Mouse (Mus musculus) forebrain, embryonic 11.5 days (tissue): ENCODE results near the gene Fktn. TPM values are rescaled to one million over a fixed set of nuclear protein-coding genes. Genes with fewer than 3 reads are reported as not detected.
A peak's percentile ranks its signal among the peaks of the same experiment; 100 is the strongest.
"Not testable (repeated sequence)": the region's sequence is repeated elsewhere in the genome, so short reads cannot be mapped to it uniquely, and the experiment has no call there.

ENCODE experiments used
- ATAC-seq: fragments of 200-750 bp; cut with Nextera tagmentation; replicated peaks from 2 replicates; pipeline ENCODE4 v1.8.0; 2017; ENCODE audit warnings: moderate TSS enrichment; ENCODE audit not compliant: low FRiP score
- DNase-seq: peaks from one replicate; pipeline ENCODE4 v3.0.0-alpha.2; 2017; ENCODE audit warnings: low spot score
- H3K27ac ChIP-seq: fragments of 300-500 bp; sonication (generic); 2 replicates; pipeline ENCODE4 v1.5.1; 2014; ENCODE audit warnings: low read depth, low read length
- H3K27me3 ChIP-seq: fragments of 300-500 bp; sonication (generic); 2 replicates; pipeline ENCODE4 v1.6.1; 2014; ENCODE audit warnings: mild to moderate bottlenecking, low read length, mixed read lengths; ENCODE audit not compliant: control insufficient read depth, insufficient read depth
- H3K36me3 ChIP-seq: fragments of 300-500 bp; sonication (generic); 2 replicates; pipeline ENCODE4 v1.6.1; 2014; ENCODE audit warnings: mild to moderate bottlenecking, low read length, moderate library complexity, mixed read lengths; ENCODE audit not compliant: control insufficient read depth, insufficient read depth
- H3K4me1 ChIP-seq: fragments of 300-500 bp; sonication (generic); replicated peaks from 2 replicates; pipeline ENCODE4 v1.6.1; 2014; ENCODE audit warnings: low read length, mixed read lengths; ENCODE audit not compliant: control insufficient read depth, insufficient read depth
- H3K4me2 ChIP-seq: fragments of 300-500 bp; sonication (generic); 2 replicates; pipeline ENCODE4 v1.6.1; 2014; ENCODE audit warnings: low read depth, mild to moderate bottlenecking, low read length, moderate library complexity, mixed read lengths; ENCODE audit not compliant: severe bottlenecking
- H3K4me3 ChIP-seq: fragments of 300-500 bp; sonication (generic); 2 replicates; pipeline ENCODE4 v1.5.1; 2014; ENCODE audit warnings: low read depth, low read length
- H3K9ac ChIP-seq: fragments of 300-500 bp; sonication (generic); 2 replicates; pipeline ENCODE4 v1.6.1; 2014; ENCODE audit warnings: low read length
- H3K9me3 ChIP-seq: fragments of 300-500 bp; sonication (generic); 2 replicates; pipeline ENCODE4 v1.6.1; 2016; ENCODE audit warnings: low read length, mixed read lengths; ENCODE audit not compliant: control insufficient read depth
- WGBS: fragments of 180-500 bp; shearing (Covaris S2); extraction: QIAGEN DNeasy Blood & Tissue Kit; methylation state at CpG from one replicate; pipeline ENCODE4 v1.1.7; 2014; 5-methylcytosine and 5-hydroxymethylcytosine counted together
- polyA plus RNA-seq: library from polyadenylated mRNA; unstranded; fragments of >200 nt; fragmentation: Nextera tagmentation; extraction: Ambion mirVana; gene quantifications from 2 replicates; pipeline ENCODE4 v1.2.1, GENCODE M21; 2014

Gene Fktn
- polyA plus RNA-seq, 1 experiment from 2014 or later, result 25.4 TPM

- no peaks in the 10 kb centered on the region for H3K36me3 ChIP-seq
- peak overlapping the region; percentile 61; the same call in 1 of the 2 replicates for H3K27ac ChIP-seq
- H3K9ac ChIP-seq, result peak overlapping the region; percentile 1; the same call in 1 of the 2 replicates
- ATAC-seq (peak; percentile 91), DNase-seq (peak; percentile 69)
- no peaks in the 10 kb centered on the region for H3K27me3 ChIP-seq
- no peak overlapping the region for H3K4me3 ChIP-seq
- H3K4me1 ChIP-seq, result peaks cover 11% of the 10 kb centered on the region; the same call in 1 of the 2 replicates
- no peaks in the 10 kb centered on the region for H3K9me3 ChIP-seq
- peak overlapping the region; percentile 19 for H3K4me2 ChIP-seq
- WGBS, result 3% methylated on average over 18 of the region's 18 CpGs
Measured at GRCm38 (mm10) chr4:53796865-53797772, 83.3 kb downstream of the Fktn start.

GRCm38 (mm10) chr4:53798896-53799676 lies 85.3 kb downstream of the Fktn start:
- DNase-seq (no peak), ATAC-seq (no peak)
- Histone ChIP-seq H3K4me1 (peaks cover 11% of the 10 kb centered on the region; the same call in 1 of the 2 replicates), H3K4me2 (no peak overlapping the region), H3K27ac (no peak overlapping the region), H3K9me3 (no peaks in the 10 kb centered on the region), H3K27me3 (no peaks in the 10 kb centered on the region), H3K36me3 (no peaks in the 10 kb centered on the region), H3K4me3 (no peak overlapping the region), H3K9ac (no peak overlapping the region)
- 30% methylated on average over 7 of the region's 7 CpGs for WGBS

GRCm38 (mm10) chr4:53799753-53800152 lies 86.0 kb downstream of the Fktn start:
- no peaks in the 10 kb centered on the region for H3K9me3 ChIP-seq
- WGBS, result 54% methylated on average over 1 of the region's 1 CpGs
- ATAC-seq (no peak), DNase-seq (no peak)
- H3K9ac ChIP-seq, result no peak overlapping the region
- no peaks in the 10 kb centered on the region for H3K27me3 ChIP-seq
- no peaks in the 10 kb centered on the region for H3K36me3 ChIP-seq
- H3K4me2 ChIP-seq, result no peak overlapping the region
- no peak overlapping the region for H3K4me3 ChIP-seq
- no peak overlapping the region for H3K27ac ChIP-seq
- peaks cover 11% of the 10 kb centered on the region; the same call in 1 of the 2 replicates for H3K4me1 ChIP-seq

DNA sequence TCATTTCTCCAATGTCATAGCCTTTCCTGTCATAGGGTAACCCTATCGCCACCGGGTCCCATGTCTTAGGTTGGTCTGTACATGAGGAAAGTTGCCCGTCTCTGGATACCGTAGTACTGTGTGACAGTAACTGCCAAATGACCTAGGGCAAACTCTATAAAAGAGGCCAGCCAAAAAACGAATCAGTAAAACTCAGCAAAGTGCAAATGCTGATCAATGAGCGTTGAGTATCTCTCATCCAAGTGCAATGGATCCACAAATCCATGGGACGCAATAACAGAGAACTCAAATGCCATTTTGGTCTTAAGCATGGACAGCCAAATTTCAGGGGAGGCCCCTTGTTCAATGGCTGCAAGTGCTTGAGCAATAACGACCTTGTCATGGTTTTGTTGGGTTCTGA lies 89.9 kb downstream of the Fktn start:
- H3K4me2 ChIP-seq, ATAC-seq, H3K9me3 ChIP-seq, H3K4me3 ChIP-seq, H3K27ac ChIP-seq, H3K4me1 ChIP-seq, H3K9ac ChIP-seq, H3K27me3 ChIP-seq, DNase-seq, H3K36me3 ChIP-seq: not testable (repeated sequence)
- WGBS, result 93% methylated on average over 7 of the region's 8 CpGs

DNA sequence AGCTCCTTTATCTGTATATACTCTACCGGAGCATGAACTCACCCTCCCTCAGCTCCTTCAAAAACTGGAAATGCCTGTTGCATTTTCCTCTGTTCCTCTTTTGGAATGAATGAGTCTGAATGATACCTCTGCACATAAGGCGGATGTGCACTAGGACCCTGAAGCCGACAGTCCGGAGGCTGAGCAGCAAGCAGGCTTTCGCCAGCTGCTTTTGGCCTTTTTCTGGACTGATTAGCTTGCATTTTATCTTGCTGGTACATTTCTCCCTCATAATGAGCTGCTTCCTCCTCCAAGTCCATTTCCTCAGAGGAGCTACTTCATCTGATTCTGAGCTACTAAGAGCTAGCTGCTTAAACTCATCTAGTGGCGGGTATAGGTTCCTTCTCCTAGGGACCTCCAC lies 92.6 kb downstream of the Fktn start:
- not testable (repeated sequence) for DNase-seq, H3K9me3 ChIP-seq, H3K4me1 ChIP-seq, H3K4me2 ChIP-seq, H3K27me3 ChIP-seq, H3K4me3 ChIP-seq, ATAC-seq, H3K27ac ChIP-seq, H3K9ac ChIP-seq, H3K36me3 ChIP-seq
- WGBS, result 91% methylated on average over 6 of the region's 6 CpGs

- DNase-seq, result no peak
- H3K27me3 ChIP-seq, result no peaks in the 10 kb centered on the region
- no peak overlapping the region for H3K4me3 ChIP-seq
- no peak overlapping the region for H3K9ac ChIP-seq
- H3K9me3 ChIP-seq, result no peaks in the 10 kb centered on the region
- no peaks in the 10 kb centered on the region for H3K36me3 ChIP-seq
- H3K4me2 ChIP-seq, result no peak overlapping the region
- 78% methylated on average over 5 of the region's 5 CpGs for WGBS
- H3K4me1 ChIP-seq, result no peaks in the 10 kb centered on the region
- no peak for ATAC-seq
- H3K27ac ChIP-seq, result no peak overlapping the region
Measured at GRCm38 (mm10) chr4:53818320-53818719, 104.5 kb downstream of the Fktn start.

GRCm38 (mm10) chr4:53823697-53824096 lies 109.9 kb downstream of the Fktn start:
- H3K9me3 ChIP-seq, result no peaks in the 10 kb centered on the region
- H3K4me3 ChIP-seq, result no peak overlapping the region
- no peak overlapping the region for H3K9ac ChIP-seq
- DNase-seq, result no peak
- H3K27ac ChIP-seq, result no peak overlapping the region
- 60% methylated on average over 6 of the region's 6 CpGs for WGBS
- no peaks in the 10 kb centered on the region for H3K27me3 ChIP-seq
- no peaks in the 10 kb centered on the region for H3K36me3 ChIP-seq
- ATAC-seq, result no peak
- H3K4me2 ChIP-seq, result no peak overlapping the region
- no peaks in the 10 kb centered on the region for H3K4me1 ChIP-seq

DNA sequence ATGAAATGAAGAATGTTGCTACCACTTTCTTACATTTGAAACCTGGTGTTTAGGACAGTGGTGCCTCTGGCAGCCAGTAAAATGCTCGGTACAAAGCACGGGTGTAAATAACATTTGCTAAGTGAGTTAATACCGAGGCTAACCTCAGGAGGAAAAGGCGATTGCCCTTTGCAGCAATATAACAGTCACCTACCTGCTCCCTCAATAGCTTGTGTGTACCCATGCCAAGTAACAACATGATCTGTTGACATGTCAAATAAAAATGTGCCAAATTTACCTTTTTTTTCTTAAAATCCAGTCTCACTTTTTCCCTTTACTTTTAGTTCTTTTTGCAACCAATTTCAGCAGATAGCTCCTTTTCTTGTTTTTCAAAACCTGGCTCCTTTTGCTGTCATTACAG lies 111.0 kb downstream of the Fktn start:
- no peak overlapping the region for H3K9ac ChIP-seq
- H3K27ac ChIP-seq, result no peak overlapping the region
- 65% methylated on average over 4 of the region's 4 CpGs for WGBS
- no peak for ATAC-seq
- DNase-seq, result no peak
- no peak overlapping the region for H3K4me3 ChIP-seq
- no peaks in the 10 kb centered on the region for H3K9me3 ChIP-seq
- no peaks in the 10 kb centered on the region for H3K4me1 ChIP-seq
- no peak overlapping the region for H3K4me2 ChIP-seq
- H3K27me3 ChIP-seq, result no peaks in the 10 kb centered on the region
- H3K36me3 ChIP-seq, result no peaks in the 10 kb centered on the region
